Mouse (Mus musculus): ENCODE measurements around the gene Enc1. TPM values are rescaled to one million over a fixed set of nuclear protein-coding genes. Genes with fewer than 3 reads are reported as not detected.

Enc1 gene
- polyA plus RNA-seq, 1 experiment = 8.5 TPM

DNA sequence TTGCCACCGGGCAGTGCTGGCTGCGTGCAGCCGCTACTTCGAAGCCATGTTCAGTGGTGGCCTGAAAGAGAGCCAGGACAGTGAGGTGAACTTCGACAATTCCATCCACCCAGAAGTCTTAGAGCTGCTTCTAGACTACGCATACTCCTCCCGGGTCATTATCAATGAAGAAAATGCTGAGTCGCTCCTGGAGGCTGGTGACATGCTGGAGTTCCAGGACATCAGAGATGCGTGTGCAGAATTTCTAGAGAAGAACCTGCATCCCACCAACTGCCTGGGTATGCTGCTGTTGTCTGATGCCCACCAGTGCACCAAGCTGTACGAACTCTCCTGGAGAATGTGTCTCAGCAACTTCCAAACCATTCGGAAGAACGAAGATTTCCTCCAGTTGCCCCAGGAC is 4.3 kb downstream of the Enc1 start:
- Histone ChIP-seq H3K4me1 (ENCODE audit: control insufficient read depth, insufficient read depth, low read length) (peaks cover 16% of the 10 kb centered on the region), H3K4me3 (ENCODE audit: control insufficient read depth, low read depth, low read length) (no peak overlapping the region), H3K27ac (ENCODE audit: control insufficient read depth, insufficient read depth, low read depth, low read length) (no peak overlapping the region), H3K36me3 (ENCODE audit: control insufficient read depth, insufficient read depth, low read length) (no peaks in the 10 kb centered on the region), H3K27me3 (ENCODE audit: control insufficient read depth, insufficient read depth, low read length) (no peaks in the 10 kb centered on the region)
- no peak for TF ChIP-seq CTCF (IDR thresholded peaks at IDR 0.05; ENCODE audit: control insufficient read depth, insufficient read depth, insufficient replicate concordance, low read depth, low read length)

DNA sequence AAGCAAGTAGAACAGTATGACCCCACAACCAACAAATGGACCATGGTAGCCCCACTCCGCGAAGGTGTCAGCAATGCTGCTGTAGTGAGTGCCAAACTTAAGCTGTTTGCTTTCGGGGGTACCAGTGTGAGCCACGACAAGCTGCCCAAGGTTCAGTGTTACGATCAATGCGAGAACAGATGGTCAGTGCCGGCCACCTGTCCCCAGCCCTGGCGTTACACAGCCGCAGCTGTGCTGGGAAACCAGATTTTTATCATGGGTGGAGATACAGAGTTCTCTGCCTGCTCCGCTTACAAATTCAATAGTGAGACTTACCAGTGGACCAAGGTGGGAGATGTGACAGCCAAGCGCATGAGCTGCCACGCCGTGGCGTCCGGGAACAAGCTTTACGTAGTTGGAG is 5.3 kb downstream of the Enc1 start:
- H3K4me3 ChIP-seq (ENCODE audit: control insufficient read depth, low read depth, low read length) = no peak overlapping the region
- no peaks in the 10 kb centered on the region for H3K27me3 ChIP-seq (ENCODE audit: control insufficient read depth, insufficient read depth, low read length)
- H3K27ac ChIP-seq (ENCODE audit: control insufficient read depth, insufficient read depth, low read depth, low read length) = no peak overlapping the region
- peaks cover 11% of the 10 kb centered on the region for H3K4me1 ChIP-seq (ENCODE audit: control insufficient read depth, insufficient read depth, low read length)
- no peaks in the 10 kb centered on the region for H3K36me3 ChIP-seq (ENCODE audit: control insufficient read depth, insufficient read depth, low read length)
- no peak for TF ChIP-seq CTCF (IDR thresholded peaks at IDR 0.05; ENCODE audit: control insufficient read depth, insufficient read depth, insufficient replicate concordance, low read depth, low read length)
- no peak for TF ChIP-seq POLR2A (IDR thresholded peaks at IDR 0.05; ENCODE audit: control insufficient read depth, low read depth, low read length)

DNA sequence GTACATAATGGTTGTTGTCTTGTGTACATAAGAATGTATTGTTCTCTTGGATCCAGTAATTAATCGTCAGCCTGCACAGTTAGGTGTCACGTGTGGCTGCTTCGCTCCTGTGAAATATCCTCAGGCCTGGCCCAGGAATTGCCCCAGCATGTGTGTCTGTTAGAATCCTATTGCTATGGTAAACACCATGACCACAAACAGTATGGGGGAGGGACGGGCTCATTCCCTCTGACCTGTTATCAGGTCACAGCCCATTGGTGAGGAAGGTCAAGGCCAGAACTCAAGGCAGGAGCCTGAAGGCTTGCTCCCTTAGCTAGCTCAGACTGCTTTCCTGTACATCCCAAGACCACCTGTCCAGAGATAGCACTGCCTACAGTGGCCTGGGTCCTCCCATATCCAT is 6.8 kb downstream of the Enc1 start:
- H3K27ac ChIP-seq (ENCODE audit: control insufficient read depth, insufficient read depth, low read depth, low read length) = no peak overlapping the region
- H3K4me1 ChIP-seq (ENCODE audit: control insufficient read depth, insufficient read depth, low read length) = peaks cover 5% of the 10 kb centered on the region
- H3K36me3 ChIP-seq (ENCODE audit: control insufficient read depth, insufficient read depth, low read length) = no peaks in the 10 kb centered on the region
- no peaks in the 10 kb centered on the region for H3K27me3 ChIP-seq (ENCODE audit: control insufficient read depth, insufficient read depth, low read length)
- TF ChIP-seq POLR2A (IDR thresholded peaks at IDR 0.05; ENCODE audit: control insufficient read depth, low read depth, low read length) = no peak
- TF ChIP-seq CTCF (IDR thresholded peaks at IDR 0.05; ENCODE audit: control insufficient read depth, insufficient read depth, insufficient replicate concordance, low read depth, low read length) = no peak
- no peak overlapping the region for H3K4me3 ChIP-seq (ENCODE audit: control insufficient read depth, low read depth, low read length)

DNA sequence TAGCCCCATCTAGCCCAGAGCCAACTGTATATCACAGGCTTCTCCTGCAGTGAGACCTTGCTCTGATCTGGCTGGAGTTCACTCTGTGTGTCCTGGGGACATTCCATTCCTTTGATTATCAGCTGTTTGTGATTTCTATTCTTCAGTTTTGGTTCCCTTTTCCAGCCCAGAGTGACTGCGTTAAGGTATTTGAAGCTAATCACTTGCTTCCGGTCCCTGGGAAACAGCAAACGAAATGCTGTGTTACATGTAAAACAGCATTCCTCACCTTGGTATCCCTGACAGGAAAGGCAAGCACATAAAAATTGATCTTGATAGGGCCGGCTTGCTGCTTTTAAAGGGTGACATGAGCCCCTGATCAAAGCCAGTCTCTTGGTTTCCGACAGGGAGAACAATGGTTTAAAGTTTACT is 8.2 kb downstream of the Enc1 start:
- Histone ChIP-seq H3K4me3 (ENCODE audit: control insufficient read depth, low read depth, low read length) (no peak overlapping the region), H3K27ac (ENCODE audit: control insufficient read depth, insufficient read depth, low read depth, low read length) (no peak overlapping the region), H3K36me3 (ENCODE audit: control insufficient read depth, insufficient read depth, low read length) (no peaks in the 10 kb centered on the region), H3K27me3 (ENCODE audit: control insufficient read depth, insufficient read depth, low read length) (no peaks in the 10 kb centered on the region), H3K4me1 (ENCODE audit: control insufficient read depth, insufficient read depth, low read length) (peaks cover 5% of the 10 kb centered on the region)
- TF ChIP-seq CTCF (IDR thresholded peaks at IDR 0.05; ENCODE audit: control insufficient read depth, insufficient read depth, insufficient replicate concordance, low read depth, low read length) (no peak), POLR2A (IDR thresholded peaks at IDR 0.05; ENCODE audit: control insufficient read depth, low read depth, low read length) (no peak)

DNA sequence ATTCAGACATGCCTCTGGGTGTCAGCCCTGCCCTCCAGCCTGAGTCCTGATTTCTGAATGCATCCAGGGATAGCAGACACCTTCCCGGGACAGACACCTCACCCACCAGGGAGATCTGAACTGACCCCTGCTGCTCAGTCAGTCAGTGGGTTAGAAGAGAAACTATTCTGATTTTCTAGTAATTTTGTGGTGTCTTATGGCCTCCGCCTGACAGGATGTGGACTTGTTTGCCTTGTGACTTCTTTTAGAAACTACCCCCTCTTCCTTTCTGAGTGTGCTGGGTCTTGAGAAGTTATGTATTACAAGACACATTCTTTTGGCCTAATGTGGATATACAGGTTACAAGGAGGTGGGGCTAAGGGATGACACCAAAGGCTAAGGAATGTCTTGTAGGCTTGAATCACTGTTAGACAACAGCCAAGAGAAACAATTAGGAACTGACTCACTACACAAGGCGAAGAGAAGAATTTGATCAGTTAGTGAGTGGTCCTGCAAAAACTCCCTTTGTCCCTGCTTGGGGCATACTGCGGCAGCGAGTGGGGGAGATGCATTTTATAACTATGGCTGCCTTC is 8.7 kb downstream of the Enc1 start:
- no peak overlapping the region for H3K4me3 ChIP-seq (ENCODE audit: control insufficient read depth, low read depth, low read length)
- H3K27me3 ChIP-seq (ENCODE audit: control insufficient read depth, insufficient read depth, low read length) = no peaks in the 10 kb centered on the region
- no peaks in the 10 kb centered on the region for H3K36me3 ChIP-seq (ENCODE audit: control insufficient read depth, insufficient read depth, low read length)
- peaks cover 5% of the 10 kb centered on the region for H3K4me1 ChIP-seq (ENCODE audit: control insufficient read depth, insufficient read depth, low read length)
- H3K27ac ChIP-seq (ENCODE audit: control insufficient read depth, insufficient read depth, low read depth, low read length) = no peak overlapping the region
- TF ChIP-seq CTCF (IDR thresholded peaks at IDR 0.05; ENCODE audit: control insufficient read depth, insufficient read depth, insufficient replicate concordance, low read depth, low read length) (no peak), POLR2A (IDR thresholded peaks at IDR 0.05; ENCODE audit: control insufficient read depth, low read depth, low read length) (no peak)

DNA sequence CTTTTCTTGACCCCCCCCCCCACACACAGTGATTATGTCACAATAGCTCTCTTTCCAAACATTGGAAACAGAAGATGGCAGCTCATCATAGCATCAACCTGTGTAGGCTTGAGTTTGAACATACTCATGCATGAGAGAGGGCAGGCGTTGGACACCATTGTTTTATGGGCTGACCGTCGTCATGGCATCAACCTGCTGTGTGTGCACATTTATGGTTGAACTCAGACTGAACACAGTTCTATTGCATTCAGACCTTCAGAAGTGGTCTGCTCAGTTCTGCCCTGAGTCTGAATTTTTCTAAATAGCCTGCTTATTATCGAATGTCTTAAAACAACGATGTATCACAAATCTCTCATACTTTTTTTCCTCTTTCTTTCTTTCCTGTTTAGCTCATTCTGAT is 9.2 kb downstream of the Enc1 start:
- Histone ChIP-seq H3K4me3 (ENCODE audit: control insufficient read depth, low read depth, low read length) (no peak overlapping the region), H3K27ac (ENCODE audit: control insufficient read depth, insufficient read depth, low read depth, low read length) (no peak overlapping the region), H3K27me3 (ENCODE audit: control insufficient read depth, insufficient read depth, low read length) (no peaks in the 10 kb centered on the region), H3K36me3 (ENCODE audit: control insufficient read depth, insufficient read depth, low read length) (no peaks in the 10 kb centered on the region), H3K4me1 (ENCODE audit: control insufficient read depth, insufficient read depth, low read length) (peaks cover 2% of the 10 kb centered on the region; the same call in 1 of the 2 replicates)
- TF ChIP-seq CTCF (IDR thresholded peaks at IDR 0.05; ENCODE audit: control insufficient read depth, insufficient read depth, insufficient replicate concordance, low read depth, low read length) (no peak), POLR2A (IDR thresholded peaks at IDR 0.05; ENCODE audit: control insufficient read depth, low read depth, low read length) (no peak)

DNA sequence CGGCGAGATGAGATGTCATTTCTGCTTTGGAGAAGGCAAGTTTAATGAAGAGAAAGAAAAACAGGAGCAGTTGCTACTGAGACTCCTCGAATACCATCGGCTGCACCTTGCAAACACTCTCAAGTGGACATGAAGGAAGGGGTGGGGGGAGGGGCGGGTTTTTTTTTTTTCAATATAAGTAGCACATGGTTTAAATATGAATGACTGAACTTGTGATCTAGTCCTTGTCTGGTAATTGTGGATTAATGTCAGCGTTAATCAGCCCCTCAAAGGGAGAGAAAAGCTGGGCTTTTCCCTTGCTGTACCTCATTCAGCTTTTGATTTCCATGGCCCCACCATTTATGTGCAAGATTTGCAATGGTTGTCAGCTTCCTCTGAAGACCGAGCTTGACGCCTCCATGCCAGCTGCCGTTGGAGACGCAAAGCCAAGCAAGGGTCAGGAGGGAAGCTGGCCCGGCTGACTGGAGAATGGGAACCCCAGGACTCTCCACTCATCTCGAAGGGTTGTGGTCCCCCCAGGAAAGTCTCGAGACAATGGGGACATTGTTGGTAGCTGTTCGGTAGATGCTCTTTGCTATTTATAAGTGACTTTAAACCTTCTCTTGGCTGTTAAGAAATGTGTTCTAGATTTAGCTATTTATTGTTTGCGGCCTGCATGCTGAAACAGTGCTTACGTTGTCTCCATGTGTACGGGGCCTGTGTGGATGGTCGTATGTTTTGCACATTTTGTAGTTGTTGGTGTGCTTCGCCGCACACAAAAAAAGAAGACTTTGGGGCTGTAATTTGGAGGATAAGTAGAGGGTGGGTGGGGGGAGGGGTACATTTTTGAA is 9.9 kb downstream of the Enc1 start:
- Histone ChIP-seq H3K27me3 (ENCODE audit: control insufficient read depth, insufficient read depth, low read length) (no peaks in the 10 kb centered on the region), H3K36me3 (ENCODE audit: control insufficient read depth, insufficient read depth, low read length) (no peaks in the 10 kb centered on the region), H3K4me3 (ENCODE audit: control insufficient read depth, low read depth, low read length) (no peak overlapping the region), H3K4me1 (ENCODE audit: control insufficient read depth, insufficient read depth, low read length) (no peaks in the 10 kb centered on the region; the same call in 1 of the 2 replicates), H3K27ac (ENCODE audit: control insufficient read depth, insufficient read depth, low read depth, low read length) (no peak overlapping the region)
- no peak for TF ChIP-seq CTCF (IDR thresholded peaks at IDR 0.05; ENCODE audit: control insufficient read depth, insufficient read depth, insufficient replicate concordance, low read depth, low read length)
- no peak for TF ChIP-seq POLR2A (IDR thresholded peaks at IDR 0.05; ENCODE audit: control insufficient read depth, low read depth, low read length)

Measured in testis, adult 2 months (tissue).